Mouse (Mus musculus): ENCODE data around the gene Gm16253. TPM values are rescaled to one million over a fixed set of nuclear protein-coding genes. Genes with fewer than 3 reads are reported as not detected.
A peak's percentile ranks its signal among the peaks of the same experiment; 100 is the strongest.

The Gm16253 gene
- polyA plus RNA-seq, 1 experiment from 2014 or later = 0.78 TPM

GRCm38 (mm10) chr3:96579885-96580454 is 3.2 kb downstream of the Gm16253 start:
- Histone ChIP-seq H3K9ac (replicated peaks; ENCODE audit: low read depth) (0 out of 2 replicates have a peak overlapping the region, but pooled peaks have one; percentile 12), H3K27me3 (replicated peaks; ENCODE audit: insufficient read depth, low read length) (no peaks in the 10 kb centered on the region), H3K36me3 (ENCODE audit: insufficient read depth, low read length) (no peaks in the 10 kb centered on the region), H3K4me2 (replicated peaks; ENCODE audit: low read depth, low read length) (peak overlapping the region; percentile 42), H3K4me1 (ENCODE audit: insufficient read depth, low read depth, low read length) (peaks cover 23% of the 10 kb centered on the region), H3K4me3 (ENCODE audit: low read depth, low read length) (0 out of 2 replicates have a peak overlapping the region, but pooled peaks have one; percentile 12), H3K9me3 (ENCODE audit: low read length) (no peaks in the 10 kb centered on the region), H3K27ac (ENCODE audit: low read length) (peak overlapping the region; percentile 71)
- TF ChIP-seq EP300 (IDR thresholded peaks at IDR 0.05) (peak; percentile 21; the same call in 1 of the 2 replicates), CTCF (IDR thresholded peaks at IDR 0.05) (peak; percentile 100)
- WGBS = 8% methylated on average over 16 of the region's 16 CpGs
- ATAC-seq = peak; percentile 40
- DNase-seq (ENCODE audit: low spot score) = peak; percentile 96

- DNase-seq (ENCODE audit: low spot score) (no peak), ATAC-seq (no peak)
- H3K36me3 ChIP-seq (ENCODE audit: insufficient read depth, low read length) = no peaks in the 10 kb centered on the region
- 53% methylated on average over 6 of the region's 6 CpGs for WGBS
- H3K4me2 ChIP-seq (replicated peaks; ENCODE audit: low read depth, low read length) = no peak overlapping the region
- H3K9ac ChIP-seq (replicated peaks; ENCODE audit: low read depth) = no peak overlapping the region
- no peak overlapping the region for H3K27ac ChIP-seq (ENCODE audit: low read length)
- no peak overlapping the region for H3K4me3 ChIP-seq (ENCODE audit: low read depth, low read length)
- no peaks in the 10 kb centered on the region for H3K27me3 ChIP-seq (replicated peaks; ENCODE audit: insufficient read depth, low read length)
- TF ChIP-seq EP300 (IDR thresholded peaks at IDR 0.05) = no peak
- TF ChIP-seq CTCF (IDR thresholded peaks at IDR 0.05) = no peak
- H3K4me1 ChIP-seq (ENCODE audit: insufficient read depth, low read depth, low read length) = peaks cover 18% of the 10 kb centered on the region; the same call in 1 of the 2 replicates
- no peaks in the 10 kb centered on the region for H3K9me3 ChIP-seq (ENCODE audit: low read length)
These were observed 4.4 kb downstream of the Gm16253 start for GRCm38 (mm10) chr3:96581141-96581540.

GRCm38 (mm10) chr3:96581771-96582515 is 5.2 kb downstream of the Gm16253 start:
- Histone ChIP-seq H3K9ac (replicated peaks; ENCODE audit: low read depth) (no peak overlapping the region), H3K4me2 (replicated peaks; ENCODE audit: low read depth, low read length) (no peak overlapping the region), H3K36me3 (ENCODE audit: insufficient read depth, low read length) (no peaks in the 10 kb centered on the region), H3K27me3 (replicated peaks; ENCODE audit: insufficient read depth, low read length) (no peaks in the 10 kb centered on the region), H3K9me3 (ENCODE audit: low read length) (no peaks in the 10 kb centered on the region), H3K27ac (ENCODE audit: low read length) (no peak overlapping the region), H3K4me3 (ENCODE audit: low read depth, low read length) (no peak overlapping the region), H3K4me1 (ENCODE audit: insufficient read depth, low read depth, low read length) (peaks cover 16% of the 10 kb centered on the region; the same call in 1 of the 2 replicates)
- TF ChIP-seq EP300 (IDR thresholded peaks at IDR 0.05) (no peak), CTCF (IDR thresholded peaks at IDR 0.05) (no peak)
- no peak for ATAC-seq
- WGBS = 75% methylated on average over 16 of the region's 16 CpGs
- no peak for DNase-seq (ENCODE audit: low spot score)

GRCm38 (mm10) chr3:96583386-96583785 is 6.6 kb downstream of the Gm16253 start:
- WGBS = 97% methylated on average over 5 of the region's 5 CpGs
- no peaks in the 10 kb centered on the region for H3K9me3 ChIP-seq (ENCODE audit: low read length)
- H3K4me2 ChIP-seq (replicated peaks; ENCODE audit: low read depth, low read length) = no peak overlapping the region
- no peak overlapping the region for H3K27ac ChIP-seq (ENCODE audit: low read length)
- H3K9ac ChIP-seq (replicated peaks; ENCODE audit: low read depth) = no peak overlapping the region
- H3K4me1 ChIP-seq (ENCODE audit: insufficient read depth, low read depth, low read length) = peaks cover 8% of the 10 kb centered on the region; the same call in 1 of the 2 replicates
- no peaks in the 10 kb centered on the region for H3K27me3 ChIP-seq (replicated peaks; ENCODE audit: insufficient read depth, low read length)
- no peak overlapping the region for H3K4me3 ChIP-seq (ENCODE audit: low read depth, low read length)
- ATAC-seq (no peak), DNase-seq (ENCODE audit: low spot score) (no peak)
- TF ChIP-seq EP300 (IDR thresholded peaks at IDR 0.05) = no peak
- TF ChIP-seq CTCF (IDR thresholded peaks at IDR 0.05) = peak; percentile 49
- H3K36me3 ChIP-seq (ENCODE audit: insufficient read depth, low read length) = no peaks in the 10 kb centered on the region

- Histone ChIP-seq H3K4me3 (ENCODE audit: low read depth, low read length) (no peak overlapping the region), H3K9ac (replicated peaks; ENCODE audit: low read depth) (no peak overlapping the region), H3K9me3 (ENCODE audit: low read length) (no peaks in the 10 kb centered on the region), H3K4me1 (ENCODE audit: insufficient read depth, low read depth, low read length) (no peaks in the 10 kb centered on the region; the same call in 1 of the 2 replicates), H3K36me3 (ENCODE audit: insufficient read depth, low read length) (no peaks in the 10 kb centered on the region), H3K27me3 (replicated peaks; ENCODE audit: insufficient read depth, low read length) (no peaks in the 10 kb centered on the region), H3K4me2 (replicated peaks; ENCODE audit: low read depth, low read length) (no peak overlapping the region), H3K27ac (ENCODE audit: low read length) (no peak overlapping the region)
- TF ChIP-seq CTCF (IDR thresholded peaks at IDR 0.05) = no peak
- 87% methylated on average over 4 of the region's 4 CpGs for WGBS
- DNase-seq (ENCODE audit: low spot score) = no peak
- ATAC-seq = no peak
These were observed 13.9 kb downstream of the Gm16253 start for GRCm38 (mm10) chr3:96590657-96591056.

GRCm38 (mm10) chr3:96593374-96593773 is 16.6 kb downstream of the Gm16253 start:
- H3K27me3 ChIP-seq (replicated peaks; ENCODE audit: insufficient read depth, low read length) = peaks cover 8% of the 10 kb centered on the region; the same call in 1 of the 2 replicates
- H3K36me3 ChIP-seq (ENCODE audit: insufficient read depth, low read length) = no peaks in the 10 kb centered on the region
- H3K4me1 ChIP-seq (ENCODE audit: insufficient read depth, low read depth, low read length) = peaks cover 17% of the 10 kb centered on the region
- peak; percentile 79 for DNase-seq (ENCODE audit: low spot score)
- peak; percentile 26 for ATAC-seq
- peak overlapping the region; percentile 65 for H3K4me3 ChIP-seq (ENCODE audit: low read depth, low read length)
- under 1% methylated on average over 10 of the region's 10 CpGs for WGBS
- TF ChIP-seq EP300 (IDR thresholded peaks at IDR 0.05) = no peak; the same call in 1 of the 2 replicates
- TF ChIP-seq CTCF (IDR thresholded peaks at IDR 0.05) = no peak
- H3K4me2 ChIP-seq (replicated peaks; ENCODE audit: low read depth, low read length) = peak overlapping the region; percentile 80
- peak overlapping the region; percentile 86 for H3K27ac ChIP-seq (ENCODE audit: low read length)
- no peaks in the 10 kb centered on the region for H3K9me3 ChIP-seq (ENCODE audit: low read length)
- H3K9ac ChIP-seq (replicated peaks; ENCODE audit: low read depth) = peak overlapping the region; percentile 58

Measured in lung, postnatal 0 days (tissue).